Mouse (Mus musculus): ENCODE measurements at regions not wholly inside any gene's neighbourhood (a gene's known extent, or its start where the extent isn't known, plus 50 kb on each side); places are given as distances from the start of the nearest gene placed in this dataset.

DNA sequence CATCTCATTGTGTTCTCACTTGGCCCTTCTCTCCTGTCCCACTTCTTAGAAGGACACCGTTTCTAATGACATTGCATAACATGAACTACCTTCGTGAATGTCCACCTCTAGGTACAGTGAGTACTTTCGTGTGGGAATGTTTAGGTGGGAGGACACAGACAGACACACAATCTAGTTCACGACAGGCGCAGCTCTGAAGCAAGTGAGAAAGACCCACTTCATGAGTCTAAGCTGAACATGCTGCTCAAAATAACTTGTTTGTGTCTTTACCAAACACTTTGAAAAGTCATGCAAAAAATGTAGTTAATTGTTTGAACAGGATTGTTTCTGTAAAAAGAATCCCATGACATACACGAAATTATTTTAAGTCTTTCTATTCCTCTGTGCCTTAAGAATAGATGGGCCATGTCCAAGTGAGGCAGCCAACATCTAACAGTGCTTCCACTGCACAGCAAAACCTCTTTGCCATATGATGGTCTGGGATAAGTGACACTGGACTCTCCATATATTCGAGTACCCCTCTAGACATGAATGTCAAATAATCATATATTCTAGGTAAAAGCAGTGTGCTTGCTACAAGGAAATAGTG is 336.2 kb downstream of the Pdcd6ip start:
- TF ChIP-seq POLR2A (IDR thresholded peaks at IDR 0.05; ENCODE audit: borderline replicate concordance, extremely low read depth, insufficient read depth, insufficient read length, poor library complexity, severe bottlenecking) (no peak), CTCF (IDR thresholded peaks at IDR 0.05; ENCODE audit: borderline replicate concordance, extremely low read depth, insufficient read depth, insufficient read length) (no peak)
- no peak for DNase-seq (ENCODE audit: low read depth)

DNA sequence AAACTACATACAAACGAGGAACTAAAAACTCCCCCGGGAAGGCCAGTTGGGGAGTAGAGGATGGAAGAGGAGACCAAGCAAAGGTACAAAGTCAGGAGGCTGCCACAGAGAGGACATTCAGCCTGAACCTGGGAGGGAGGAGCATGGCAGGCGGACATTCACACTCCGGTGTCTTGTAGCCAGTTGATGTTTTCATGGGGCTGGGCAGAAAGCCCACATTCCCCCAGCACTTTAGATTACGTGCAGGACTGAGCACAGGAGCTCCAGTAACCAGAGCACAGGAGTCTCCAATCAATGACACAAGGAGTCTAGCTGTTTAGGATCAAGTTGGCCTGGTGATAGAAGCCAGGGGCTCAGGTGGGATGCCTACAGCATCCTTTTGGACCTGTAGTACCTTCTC is 360.1 kb downstream of the Pdcd6ip start:
- TF ChIP-seq POLR2A (IDR thresholded peaks at IDR 0.05; ENCODE audit: borderline replicate concordance, extremely low read depth, insufficient read depth, insufficient read length, poor library complexity, severe bottlenecking) = no peak
- no peak for TF ChIP-seq CTCF (IDR thresholded peaks at IDR 0.05; ENCODE audit: borderline replicate concordance, extremely low read depth, insufficient read depth, insufficient read length)
- DNase-seq (ENCODE audit: low read depth) = no peak

GRCm38 (mm10) chr9:113346531-113346930 is 361.5 kb downstream of the Pdcd6ip start:
- TF ChIP-seq CTCF (IDR thresholded peaks at IDR 0.05; ENCODE audit: borderline replicate concordance, extremely low read depth, insufficient read depth, insufficient read length) = no peak
- no peak for TF ChIP-seq POLR2A (IDR thresholded peaks at IDR 0.05; ENCODE audit: borderline replicate concordance, extremely low read depth, insufficient read depth, insufficient read length, poor library complexity, severe bottlenecking)
- peak; percentile 54 for DNase-seq (ENCODE audit: low read depth)

- TF ChIP-seq CTCF (IDR thresholded peaks at IDR 0.05; ENCODE audit: borderline replicate concordance, extremely low read depth, insufficient read depth, insufficient read length) = no peak
- no peak for TF ChIP-seq POLR2A (IDR thresholded peaks at IDR 0.05; ENCODE audit: borderline replicate concordance, extremely low read depth, insufficient read depth, insufficient read length, poor library complexity, severe bottlenecking)
- peak; percentile 54 for DNase-seq (ENCODE audit: low read depth)
Observed at GRCm38 (mm10) chr9:113342131-113342530, 365.9 kb downstream of the Pdcd6ip start.

DNA sequence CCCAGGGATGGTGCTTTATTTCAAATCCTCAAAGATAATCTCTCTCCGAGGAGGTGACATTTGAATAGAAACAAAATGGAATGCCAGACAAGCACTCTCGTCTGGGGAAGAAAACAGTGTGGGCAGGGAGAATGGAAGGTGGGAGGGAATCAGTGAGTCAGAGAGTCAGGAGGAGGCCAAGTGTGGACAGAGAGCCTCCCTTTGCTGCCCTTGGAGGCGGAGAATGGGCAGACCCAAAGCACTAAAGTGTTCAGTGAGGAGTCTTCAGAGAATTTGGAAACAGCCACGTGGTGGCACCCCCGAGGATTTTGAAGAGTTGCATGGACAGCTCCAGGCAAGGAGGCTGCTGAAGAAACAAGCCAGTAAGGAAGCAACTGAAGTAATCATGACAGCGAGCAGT is 367.2 kb downstream of the Pdcd6ip start:
- TF ChIP-seq CTCF (IDR thresholded peaks at IDR 0.05; ENCODE audit: borderline replicate concordance, extremely low read depth, insufficient read depth, insufficient read length) = no peak
- TF ChIP-seq POLR2A (IDR thresholded peaks at IDR 0.05; ENCODE audit: borderline replicate concordance, extremely low read depth, insufficient read depth, insufficient read length, poor library complexity, severe bottlenecking) = no peak

GRCm38 (mm10) chr9:113340036-113340435 is 368.0 kb downstream of the Pdcd6ip start:
- TF ChIP-seq POLR2A (IDR thresholded peaks at IDR 0.05; ENCODE audit: borderline replicate concordance, extremely low read depth, insufficient read depth, insufficient read length, poor library complexity, severe bottlenecking) = no peak
- no peak for TF ChIP-seq CTCF (IDR thresholded peaks at IDR 0.05; ENCODE audit: borderline replicate concordance, extremely low read depth, insufficient read depth, insufficient read length)

More for the DNA sequence above, 367.2 kb downstream of the Pdcd6ip start:
- DNase-seq (ENCODE audit: low read depth) = no peak

GRCm38 (mm10) chr9:113324489-113324888 is 383.6 kb downstream of the Pdcd6ip start:
- TF ChIP-seq POLR2A (IDR thresholded peaks at IDR 0.05; ENCODE audit: borderline replicate concordance, extremely low read depth, insufficient read depth, insufficient read length, poor library complexity, severe bottlenecking) = no peak
- TF ChIP-seq CTCF (IDR thresholded peaks at IDR 0.05; ENCODE audit: borderline replicate concordance, extremely low read depth, insufficient read depth, insufficient read length) = no peak
- DNase-seq (ENCODE audit: low read depth) = no peak

More at GRCm38 (mm10) chr9:113340036-113340435, 368.0 kb downstream of the Pdcd6ip start:
- no peak for DNase-seq (ENCODE audit: low read depth)

DNA sequence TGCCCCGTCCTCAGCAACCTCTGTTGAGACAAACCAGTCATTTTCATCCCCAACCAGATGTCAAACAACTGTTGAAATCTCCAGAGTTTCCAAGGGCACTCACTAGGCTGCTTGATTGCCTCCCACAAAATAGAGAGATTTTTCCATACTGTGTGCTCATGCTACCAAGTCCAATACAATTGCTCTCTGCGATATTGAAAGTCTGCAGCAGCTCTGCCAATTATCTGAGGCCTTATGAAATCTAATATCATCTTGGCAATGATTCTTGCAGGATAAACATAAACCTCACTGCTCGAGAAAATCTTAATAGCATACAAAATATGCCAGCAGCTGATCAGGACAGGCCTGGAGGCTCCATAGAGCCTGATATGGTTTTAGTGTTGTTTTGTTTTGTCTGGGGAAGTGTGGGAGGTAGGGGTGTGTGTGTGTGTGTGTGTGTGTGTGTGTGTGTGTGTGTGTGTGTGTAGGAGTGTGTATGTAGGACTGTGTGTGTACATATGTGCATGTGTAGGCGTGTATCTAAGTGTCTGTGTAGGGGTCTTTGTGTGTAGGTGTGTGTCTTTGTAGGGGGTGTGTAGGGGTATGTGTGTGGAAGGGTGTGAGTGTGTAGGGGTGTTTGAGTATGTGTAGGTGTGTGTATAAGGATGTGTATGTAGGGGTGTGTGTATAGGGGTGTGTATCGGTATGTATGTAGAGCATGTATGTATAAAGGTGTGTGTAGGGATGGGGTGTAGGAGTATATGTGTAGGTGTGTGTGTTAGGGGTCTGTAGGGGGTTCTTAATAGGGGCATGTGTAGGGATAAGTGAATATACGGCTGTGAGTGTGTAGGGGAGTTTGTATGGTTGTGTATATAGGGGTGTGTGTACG is 398.1 kb downstream of the Pdcd6ip start:
- TF ChIP-seq CTCF (IDR thresholded peaks at IDR 0.05; ENCODE audit: borderline replicate concordance, extremely low read depth, insufficient read depth, insufficient read length) (no peak), POLR2A (IDR thresholded peaks at IDR 0.05; ENCODE audit: borderline replicate concordance, extremely low read depth, insufficient read depth, insufficient read length, poor library complexity, severe bottlenecking) (no peak)
- peak; percentile 15 for DNase-seq (ENCODE audit: low read depth)

GRCm38 (mm10) chr9:113305761-113306160 is 402.3 kb downstream of the Pdcd6ip start:
- peak; percentile 55 for DNase-seq (ENCODE audit: low read depth)
- TF ChIP-seq POLR2A (IDR thresholded peaks at IDR 0.05; ENCODE audit: borderline replicate concordance, extremely low read depth, insufficient read depth, insufficient read length, poor library complexity, severe bottlenecking) = no peak
- TF ChIP-seq CTCF (IDR thresholded peaks at IDR 0.05; ENCODE audit: borderline replicate concordance, extremely low read depth, insufficient read depth, insufficient read length) = no peak

GRCm38 (mm10) chr9:113302429-113302828 is 405.6 kb downstream of the Pdcd6ip start:
- TF ChIP-seq POLR2A (IDR thresholded peaks at IDR 0.05; ENCODE audit: borderline replicate concordance, extremely low read depth, insufficient read depth, insufficient read length, poor library complexity, severe bottlenecking) (no peak), CTCF (IDR thresholded peaks at IDR 0.05; ENCODE audit: borderline replicate concordance, extremely low read depth, insufficient read depth, insufficient read length) (no peak)
- no peak for DNase-seq (ENCODE audit: low read depth)

DNA sequence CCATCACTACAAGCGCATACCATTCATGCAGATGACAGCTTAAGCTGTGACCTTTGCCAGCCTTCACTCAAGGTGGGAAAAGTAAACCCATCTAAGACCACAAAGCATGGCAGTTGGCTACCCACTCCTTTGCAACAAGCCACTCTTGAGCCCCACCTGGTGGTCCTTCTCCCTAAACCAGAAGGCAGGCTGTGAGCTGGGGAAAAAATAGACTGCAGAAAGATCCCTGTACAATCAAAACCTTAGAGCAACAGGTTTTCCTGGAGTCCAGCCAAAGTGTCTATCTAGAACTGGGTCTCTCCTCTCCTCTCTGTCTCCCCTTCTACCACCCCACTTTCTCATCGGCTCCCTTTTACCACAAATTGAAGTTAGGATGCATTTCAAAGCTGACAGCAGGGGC is 407.2 kb downstream of the Pdcd6ip start:
- DNase-seq (ENCODE audit: low read depth) = peak; percentile 77
- TF ChIP-seq CTCF (IDR thresholded peaks at IDR 0.05; ENCODE audit: borderline replicate concordance, extremely low read depth, insufficient read depth, insufficient read length) (peak; percentile 60; the same call in 1 of the 2 replicates), POLR2A (IDR thresholded peaks at IDR 0.05; ENCODE audit: borderline replicate concordance, extremely low read depth, insufficient read depth, insufficient read length, poor library complexity, severe bottlenecking) (no peak)
